Mouse (Mus musculus): ENCODE measurements at regions not wholly inside any gene's neighbourhood (a gene's known extent, or its start where the extent isn't known, plus 50 kb on each side); places are given as distances from the start of the nearest gene placed in this dataset.
A peak's percentile ranks its signal among the peaks of the same experiment; 100 is the strongest.
"Not testable (repeated sequence)": the region's sequence is repeated elsewhere in the genome, so short reads cannot be mapped to it uniquely, and the experiment has no call there.

DNA sequence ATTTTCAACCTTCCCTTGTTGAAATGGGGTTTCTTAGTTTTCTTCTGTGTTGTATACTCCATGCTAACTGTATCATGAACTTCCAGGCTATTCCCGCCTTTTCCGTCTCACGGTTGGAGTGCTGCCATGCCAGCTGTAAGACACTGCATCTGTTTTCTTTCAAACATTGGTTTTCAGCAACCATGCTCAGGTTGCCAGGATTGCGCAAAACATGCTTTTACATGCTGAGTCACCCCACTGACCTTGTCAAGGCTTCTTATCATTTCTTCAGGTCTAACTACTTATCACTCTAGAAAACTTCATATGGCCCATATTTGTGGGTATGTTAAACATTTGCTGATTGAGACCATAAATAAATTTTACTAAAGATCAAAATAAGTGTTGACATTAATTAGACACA is 551.2 kb downstream of the Tlr4 start:
- DNase-seq (ENCODE audit: low spot score in 2 of 2), result no peak

DNA sequence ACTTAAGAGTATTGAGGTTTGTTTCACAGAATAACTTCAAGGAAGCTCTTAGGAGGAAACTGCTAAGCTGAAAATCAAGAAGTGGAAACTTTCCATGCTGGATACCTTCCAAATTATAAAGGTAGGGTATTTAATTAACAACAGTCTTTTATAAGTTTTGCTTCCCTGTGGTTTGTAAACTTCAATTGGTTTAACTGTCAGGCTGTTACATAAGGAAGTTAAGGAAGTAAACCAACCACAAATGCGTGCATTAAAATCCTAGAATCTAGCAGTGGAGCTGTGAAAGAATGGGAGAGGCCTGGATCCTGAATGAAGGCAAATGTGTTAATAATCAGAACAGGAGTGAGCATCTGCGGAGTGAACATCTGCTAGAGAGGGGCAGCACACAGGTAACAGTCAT is 560.5 kb downstream of the Tlr4 start:
- DNase-seq (ENCODE audit: low spot score in 2 of 2), result no peak

DNA sequence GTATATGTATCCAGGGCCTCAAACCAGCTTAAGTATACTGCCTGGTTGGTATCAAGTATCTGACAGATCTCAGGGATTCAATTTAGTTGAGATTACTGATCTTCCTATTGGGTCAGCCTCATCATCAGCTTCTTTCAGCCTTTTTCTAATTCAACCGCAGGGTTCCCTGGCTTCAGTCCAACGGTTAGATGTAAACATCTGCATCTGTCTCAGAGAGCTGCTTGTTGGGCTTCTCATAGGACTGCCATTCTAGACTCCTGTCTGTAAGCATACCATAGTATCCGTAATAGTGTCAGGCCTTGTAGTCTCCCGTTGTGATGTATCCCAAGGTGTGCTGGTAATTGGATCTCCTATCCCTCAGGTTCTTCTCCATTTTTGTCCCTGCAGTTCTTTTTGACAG is 575.6 kb downstream of the Tlr4 start:
- DNase-seq (ENCODE audit: low spot score in 2 of 2), result no peak

DNA sequence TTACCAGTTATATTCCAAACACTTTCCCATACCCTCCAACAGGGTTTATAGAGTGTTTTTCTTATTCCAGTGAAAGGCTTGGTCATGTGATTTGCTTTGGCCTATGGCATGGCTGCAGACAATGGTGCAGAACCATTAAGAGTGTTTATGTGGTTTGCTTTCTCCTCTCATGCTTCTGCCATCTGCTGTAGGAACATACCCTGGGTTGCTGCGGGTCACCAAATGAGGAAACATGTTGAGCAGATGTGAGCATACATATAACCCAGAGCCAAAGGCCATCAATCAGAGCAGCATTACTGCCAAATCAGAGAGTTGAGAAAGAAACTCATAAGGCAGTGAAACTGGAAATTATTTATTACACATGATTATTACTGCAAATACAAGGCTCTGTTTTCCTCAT is 596.7 kb downstream of the Tlr4 start:
- no peak for DNase-seq (ENCODE audit: low spot score in 2 of 2)

DNA sequence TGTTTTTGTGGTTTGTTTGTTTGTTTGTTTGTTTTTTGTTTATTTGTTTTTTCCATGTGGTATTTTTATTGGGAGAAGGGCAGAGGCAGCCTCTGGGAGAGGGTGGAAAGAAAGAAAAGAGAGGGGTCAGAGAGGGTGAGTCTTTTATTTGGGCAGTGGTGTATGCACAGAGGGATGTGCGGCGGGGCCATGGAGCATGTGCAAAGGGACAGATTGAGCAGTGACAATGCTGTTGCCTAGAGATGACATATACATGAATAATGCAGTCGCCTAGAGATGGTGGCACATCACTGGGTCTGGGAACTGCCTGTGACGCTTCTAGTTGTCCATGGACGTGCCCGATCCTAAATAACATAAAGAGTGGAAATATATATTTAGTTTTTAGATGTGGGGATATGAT is 598.3 kb downstream of the Tlr4 start:
- DNase-seq (ENCODE audit: low spot score in 2 of 2), result no peak

DNA sequence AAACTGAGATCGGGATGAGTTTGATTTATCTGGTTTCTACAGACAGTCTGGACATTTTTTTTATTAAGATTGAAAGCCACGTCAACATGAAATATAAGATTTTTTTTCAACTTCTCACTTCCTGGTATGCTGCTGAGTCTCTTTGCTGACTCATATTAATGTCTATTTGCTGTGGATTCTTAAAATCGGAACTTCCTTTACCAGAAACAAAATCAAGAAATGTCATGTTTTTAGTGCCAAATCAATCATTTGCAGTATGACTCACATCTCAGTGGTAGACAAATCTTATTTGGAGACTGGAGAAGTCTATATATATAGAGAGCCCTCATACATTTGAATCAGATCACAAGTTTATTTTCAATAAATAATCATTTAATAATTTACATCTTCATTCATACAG is 620.5 kb downstream of the Tlr4 start:
- no peak for DNase-seq (ENCODE audit: low spot score in 2 of 2)

DNA sequence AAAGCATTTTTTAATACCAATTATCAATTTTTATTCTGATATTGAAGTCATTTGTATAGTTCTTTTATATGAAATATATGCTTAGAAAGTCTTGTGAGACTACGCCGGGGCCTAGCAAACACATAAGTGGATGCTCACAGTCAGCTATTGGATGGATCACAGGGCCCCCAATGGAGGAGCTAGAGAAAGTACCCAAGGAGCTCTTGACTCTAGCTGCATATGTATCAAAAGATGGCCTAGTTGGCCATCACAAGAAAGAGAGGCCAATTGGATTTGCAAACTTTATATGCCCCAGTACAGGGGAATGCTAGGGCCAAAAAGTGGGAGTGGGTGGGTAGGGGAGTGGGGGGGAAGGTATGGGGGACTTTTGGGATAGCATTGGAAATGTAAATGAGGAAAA is 632.5 kb downstream of the Tlr4 start:
- DNase-seq (ENCODE audit: low spot score in 2 of 2), result not testable (repeated sequence)

DNA sequence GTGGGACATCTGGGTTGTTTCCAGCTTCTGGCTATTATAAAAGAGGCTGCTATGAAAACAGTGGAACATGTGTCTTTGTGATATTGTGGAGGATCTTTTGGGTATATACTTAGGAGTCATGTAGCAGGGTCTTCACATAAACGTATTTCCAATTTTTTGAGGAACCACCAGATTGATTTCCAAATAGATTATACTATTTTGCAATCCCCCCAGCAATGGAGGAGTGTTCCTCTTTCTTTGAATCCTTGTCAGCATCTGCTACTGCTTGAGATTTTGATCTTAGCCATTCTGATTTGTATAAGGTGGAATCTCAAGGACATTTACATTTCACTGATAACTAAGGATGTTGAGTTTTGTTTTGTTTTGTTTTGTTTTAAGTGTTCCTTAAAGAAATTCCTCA is 645.6 kb downstream of the Tlr4 start:
- no peak for DNase-seq (ENCODE audit: low spot score in 2 of 2)

DNA sequence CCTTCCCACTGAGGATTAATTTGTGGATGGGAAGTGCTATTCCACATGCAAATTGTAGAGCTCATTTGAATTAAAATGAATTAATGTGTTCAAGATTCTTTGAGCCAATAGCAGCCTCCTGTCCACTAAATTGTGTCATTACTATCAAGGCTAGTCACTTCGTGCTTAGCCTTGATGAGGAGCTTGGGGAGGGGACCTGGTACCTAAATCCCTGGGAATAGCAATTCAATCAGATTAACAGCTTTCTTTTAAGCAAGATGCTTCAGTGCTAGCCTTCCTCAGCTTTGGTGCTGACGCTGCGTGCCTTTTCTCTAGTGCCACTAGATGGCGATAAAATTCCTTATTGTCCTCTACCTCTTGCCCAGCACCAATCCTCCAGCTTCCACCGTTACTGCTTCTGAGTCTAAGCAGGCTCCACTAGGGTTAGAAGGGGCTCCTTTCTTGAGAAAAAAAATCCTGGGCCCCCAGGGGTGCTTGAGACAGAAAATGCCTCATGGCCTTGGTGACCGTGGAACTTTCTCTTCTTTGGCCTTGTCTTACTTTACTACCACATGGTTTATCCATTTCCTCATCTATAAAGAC is 650.0 kb downstream of the Tlr4 start:
- peak; percentile 40 to 52 for DNase-seq (ENCODE audit: low spot score in 2 of 2)

DNA sequence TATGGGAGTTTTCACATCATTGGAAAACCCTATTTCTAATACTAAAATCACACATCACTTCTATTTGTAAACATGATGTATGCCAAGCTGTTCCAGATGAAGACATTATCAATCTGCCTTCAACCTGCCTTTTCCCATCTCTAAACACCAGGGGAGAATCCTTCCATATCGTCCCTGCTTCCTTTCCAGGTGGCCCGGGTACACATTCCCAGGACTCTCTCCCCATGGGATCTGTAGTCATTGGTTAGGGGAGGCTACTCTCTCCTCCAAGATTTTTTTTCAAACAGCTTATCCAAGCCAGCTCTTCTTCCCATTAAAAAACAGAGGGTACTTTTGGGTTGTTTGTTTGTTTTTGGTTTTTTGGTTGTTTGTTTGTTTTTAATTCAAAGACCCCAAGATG is 650.7 kb downstream of the Tlr4 start:
- no peak for DNase-seq (ENCODE audit: low spot score in 2 of 2)

DNA sequence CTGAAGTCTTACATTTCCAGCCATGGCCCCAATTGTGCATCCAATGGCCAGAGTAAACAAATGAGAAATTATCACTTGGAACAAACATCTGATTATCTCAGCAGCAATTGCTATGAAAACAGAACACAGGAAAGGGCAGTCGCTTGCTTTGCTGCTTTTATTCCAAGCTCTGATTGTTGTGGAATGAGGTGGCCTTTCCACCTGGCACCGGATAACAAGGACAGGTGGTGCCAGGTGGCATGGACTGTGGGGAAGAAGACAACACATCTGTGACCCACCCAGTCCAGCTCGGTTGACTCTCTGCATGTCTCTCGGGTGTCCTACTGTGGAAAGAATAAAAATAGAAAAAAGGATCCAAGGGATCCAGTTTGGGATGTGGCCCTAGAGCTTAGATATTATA is 694.9 kb downstream of the Tlr4 start:
- DNase-seq (ENCODE audit: low spot score in 2 of 2), result no peak

DNA sequence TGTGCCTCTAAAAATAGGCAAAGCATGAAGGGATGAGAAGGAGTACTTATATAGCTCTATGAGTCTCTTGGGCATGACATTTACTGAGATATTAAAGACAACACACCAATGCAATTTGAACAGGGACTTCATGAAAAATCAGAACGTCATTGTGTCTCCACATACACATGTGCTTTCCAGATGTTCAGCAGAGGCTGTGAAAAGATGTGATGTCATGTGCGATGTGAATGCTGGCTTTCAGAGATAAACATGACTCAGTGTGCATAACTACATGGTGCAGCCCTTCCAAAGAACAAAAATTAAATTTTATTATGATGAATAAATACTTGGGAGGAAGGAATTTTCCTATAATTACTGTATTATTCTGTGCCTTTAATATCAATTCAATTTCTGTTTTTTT is 695.8 kb downstream of the Tlr4 start:
- DNase-seq (ENCODE audit: low spot score in 2 of 2), result no peak

DNA sequence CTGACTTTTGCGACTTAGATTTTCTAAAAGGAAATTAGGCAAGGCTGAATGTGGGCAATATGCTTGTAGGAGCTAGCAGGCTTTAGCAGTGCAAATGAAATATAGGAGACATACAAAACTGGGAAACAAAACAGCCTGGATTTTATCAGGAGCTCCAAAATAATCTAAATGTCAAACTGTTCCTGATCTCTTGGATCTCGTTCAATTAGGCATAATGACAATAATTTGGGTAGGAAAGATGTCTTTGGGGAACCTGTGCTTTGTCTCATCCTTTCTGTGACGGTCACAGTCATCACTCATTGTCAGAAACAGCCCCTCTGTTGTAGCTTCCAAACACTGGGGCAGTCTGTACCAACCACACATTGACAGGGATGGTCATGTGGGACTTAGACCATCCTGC is 702.2 kb downstream of the Tlr4 start:
- no peak for DNase-seq (ENCODE audit: low spot score in 2 of 2)

DNA sequence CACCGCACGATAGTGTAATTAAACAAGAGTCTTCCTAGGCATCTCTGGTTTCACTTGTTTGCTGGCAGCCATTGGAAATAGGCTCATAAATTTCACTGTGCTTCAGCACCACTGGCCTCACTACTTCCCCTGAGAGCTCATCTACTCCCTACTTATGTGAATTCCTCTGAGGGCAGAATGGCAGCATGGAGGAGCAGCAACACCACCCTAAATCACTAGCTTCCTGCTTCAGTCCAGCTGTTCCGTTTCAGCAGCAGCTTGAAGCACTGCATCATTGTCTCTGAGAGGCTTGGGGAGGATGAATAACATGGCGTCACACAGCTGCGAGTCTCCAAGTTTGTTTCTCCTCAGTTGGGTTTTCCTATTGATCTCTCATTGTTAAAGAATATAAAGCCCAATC is 712.1 kb downstream of the Tlr4 start:
- DNase-seq (ENCODE audit: low spot score in 2 of 2), result no peak

DNA sequence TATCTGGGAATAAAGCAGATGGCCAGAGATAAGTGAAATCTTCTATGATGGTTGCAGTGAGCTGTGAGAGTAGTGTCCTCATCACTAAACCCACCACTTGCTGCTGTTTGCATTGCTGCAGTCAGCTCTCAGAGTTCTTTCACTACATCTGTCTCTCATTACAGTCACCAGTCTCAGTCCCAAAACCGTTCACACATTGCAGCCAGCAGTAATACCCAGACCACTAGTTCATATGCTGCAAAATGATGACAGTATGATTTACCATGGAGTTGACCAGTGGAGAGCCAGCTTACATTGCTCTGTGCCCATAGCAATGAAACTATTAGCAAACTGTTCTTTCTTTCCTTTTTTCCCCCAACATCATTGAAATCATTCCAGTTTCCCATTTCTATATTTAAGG is 718.6 kb downstream of the Tlr4 start:
- no peak for DNase-seq (ENCODE audit: low spot score in 2 of 2)

DNA sequence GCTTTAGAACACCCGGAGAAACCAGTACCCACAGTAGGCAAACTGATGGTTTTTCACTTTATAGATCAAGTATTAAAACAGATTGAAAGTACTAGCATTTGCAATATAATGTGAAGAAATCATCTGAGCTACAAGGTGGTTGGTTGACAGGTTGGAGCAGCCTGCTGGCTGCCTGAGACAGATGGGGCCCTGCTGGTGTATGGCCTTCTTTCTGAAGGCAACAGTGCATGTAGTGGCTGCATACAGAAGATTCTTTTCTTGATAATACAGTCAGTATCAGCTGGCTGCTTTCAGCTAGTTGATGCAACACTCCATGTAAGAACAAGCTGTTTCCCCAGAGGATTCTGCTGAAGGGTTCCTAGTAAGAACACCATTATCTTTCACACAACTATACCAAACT is 720.6 kb downstream of the Tlr4 start:
- DNase-seq (ENCODE audit: low spot score in 2 of 2), result peak in 1 of 2 experiments; percentile 4

DNA sequence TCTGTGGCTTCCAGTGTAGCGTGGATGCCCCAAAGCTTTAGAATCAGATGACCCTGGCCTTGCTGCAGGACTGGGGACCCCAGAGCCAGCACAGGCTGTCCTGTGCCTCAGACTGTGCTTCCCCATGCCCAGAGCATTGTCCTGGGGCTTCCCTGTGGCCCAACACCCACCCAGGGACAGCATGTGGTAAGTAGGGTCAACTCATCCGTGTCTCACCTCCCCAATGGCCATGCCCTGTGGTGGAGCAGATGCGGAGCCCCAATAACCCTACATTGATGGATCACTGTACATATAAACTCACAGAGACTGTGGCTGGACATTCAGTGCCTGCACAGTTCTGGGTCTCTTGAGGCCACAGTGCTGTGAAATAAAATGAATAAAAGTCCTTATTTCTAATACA is 726.1 kb downstream of the Tlr4 start:
- DNase-seq (ENCODE audit: low spot score in 2 of 2), result no peak

DNA sequence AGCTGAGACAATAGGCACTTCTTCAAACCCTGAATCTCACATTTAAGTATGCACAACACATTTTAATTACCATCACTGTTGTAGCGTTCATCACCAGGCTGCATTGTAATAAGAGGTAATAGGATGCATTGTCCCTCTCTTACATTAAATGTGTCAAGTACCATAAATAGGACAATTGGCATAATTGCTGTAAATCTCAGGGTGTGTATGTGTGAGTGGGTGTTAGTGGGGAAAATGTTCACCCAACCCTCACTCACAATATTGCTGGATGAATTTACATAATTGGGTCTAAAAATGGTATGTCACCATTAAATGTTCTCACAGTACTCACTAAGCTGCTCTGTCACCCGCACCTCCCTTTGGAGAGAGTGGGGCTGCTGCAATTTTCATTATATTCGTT is 747.4 kb downstream of the Tlr4 start:
- no peak for DNase-seq (ENCODE audit: low spot score in 2 of 2)

DNA sequence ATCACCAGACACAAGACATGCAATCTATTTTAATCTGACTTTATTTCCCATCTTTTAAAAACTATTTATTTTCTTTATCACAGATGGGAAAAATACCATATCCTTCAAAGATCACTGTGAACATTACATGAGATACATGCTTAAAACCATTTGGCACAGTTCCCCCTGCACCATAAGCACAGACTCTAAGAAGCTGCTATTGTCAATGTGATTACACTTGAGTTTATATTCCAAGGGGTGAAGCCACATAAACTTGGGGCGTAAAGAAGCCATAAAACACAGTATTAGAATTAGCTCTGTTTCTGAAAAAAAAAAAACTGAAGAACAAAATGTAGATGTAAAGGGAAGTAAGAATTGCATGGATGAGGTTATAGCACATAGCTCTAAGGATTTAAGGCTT is 762.1 kb downstream of the Tlr4 start:
- no peak for DNase-seq (ENCODE audit: low spot score in 2 of 2)

DNA sequence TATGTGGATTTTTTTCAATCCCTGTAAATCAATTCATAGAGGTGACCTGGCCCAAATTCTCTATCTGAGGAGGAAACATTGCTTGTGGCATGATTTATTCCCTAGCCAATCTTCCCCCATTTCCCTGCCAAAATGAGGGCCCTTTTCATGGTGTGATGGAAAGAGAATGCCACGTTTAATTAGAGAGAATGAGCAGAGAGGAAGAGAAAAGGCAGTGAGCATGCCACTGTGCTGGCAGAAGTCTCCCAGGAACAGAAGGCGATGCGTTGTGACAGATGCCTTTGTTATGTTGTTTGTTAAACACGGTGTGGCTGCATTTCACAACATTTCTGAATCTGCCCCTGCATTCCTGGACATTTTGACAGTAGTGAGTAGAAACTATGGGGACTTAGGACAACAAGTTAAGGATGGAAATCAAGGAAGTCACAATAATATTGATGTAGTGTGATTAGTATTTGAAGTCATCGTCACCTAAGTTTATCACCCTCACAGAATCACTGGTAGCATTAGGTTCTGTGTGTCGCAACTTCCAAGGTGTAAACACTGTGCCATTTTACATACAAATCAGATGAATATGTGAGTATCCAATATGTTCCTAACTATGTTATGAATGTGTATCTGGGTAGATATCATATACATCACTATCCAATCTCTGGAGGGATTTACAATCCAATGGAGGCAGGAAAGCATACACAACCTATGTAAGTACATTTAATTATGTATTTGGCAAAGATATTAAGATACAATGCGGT is 762.8 kb downstream of the Tlr4 start:
- DNase-seq (ENCODE audit: low spot score in 2 of 2), result peak; percentile 48 to 87

DNA sequence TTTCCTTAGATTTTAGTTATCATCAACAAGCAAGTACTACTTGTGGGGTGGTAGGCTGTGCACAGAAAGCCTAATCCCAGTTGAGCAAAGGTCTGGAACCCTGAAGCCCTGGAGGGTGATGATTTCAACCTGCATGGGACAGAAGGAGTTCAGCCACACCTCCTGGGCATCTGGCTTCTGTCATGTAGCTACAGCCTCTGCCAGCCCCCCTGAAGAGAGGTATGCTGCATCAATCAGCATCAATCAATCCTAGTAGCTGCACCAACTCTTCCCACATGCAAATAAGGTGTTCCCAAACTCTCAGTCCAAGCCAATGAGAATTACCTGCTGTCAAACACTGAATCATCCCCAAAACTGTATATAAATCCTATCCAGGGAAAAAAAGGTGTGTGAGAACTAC is 779.8 kb downstream of the Tlr4 start:
- no peak for DNase-seq (ENCODE audit: low spot score in 2 of 2)

DNA sequence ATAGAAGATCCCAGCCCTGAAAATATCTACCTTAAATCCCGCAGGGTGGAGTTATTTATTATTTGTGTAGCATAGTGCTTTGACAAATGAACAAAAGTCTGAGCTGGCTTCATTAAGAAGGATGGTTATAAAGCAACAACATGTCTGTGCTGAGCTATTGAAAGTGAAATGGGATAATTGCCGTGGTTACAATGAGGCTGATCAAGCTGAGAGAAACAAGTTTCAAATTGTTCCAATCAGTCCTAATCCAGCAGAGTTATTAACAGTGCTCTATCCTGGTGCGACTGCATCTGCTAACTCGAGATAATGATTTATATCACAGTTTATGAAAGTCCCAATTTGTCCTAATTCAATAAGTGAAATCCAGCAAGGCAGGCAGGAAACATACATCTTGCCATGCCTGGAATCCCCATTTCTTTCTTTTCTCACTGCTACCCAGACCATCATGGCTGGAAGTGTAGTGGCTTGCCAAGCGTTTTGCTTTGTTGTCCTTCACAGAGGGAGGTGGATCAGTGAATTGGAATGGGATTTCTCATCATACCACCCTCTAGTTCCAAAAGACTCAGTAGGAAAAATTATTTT is 787.2 kb downstream of the Tlr4 start:
- peak in 1 of 2 experiments; percentile 7 for DNase-seq (ENCODE audit: low spot score in 2 of 2)

DNA sequence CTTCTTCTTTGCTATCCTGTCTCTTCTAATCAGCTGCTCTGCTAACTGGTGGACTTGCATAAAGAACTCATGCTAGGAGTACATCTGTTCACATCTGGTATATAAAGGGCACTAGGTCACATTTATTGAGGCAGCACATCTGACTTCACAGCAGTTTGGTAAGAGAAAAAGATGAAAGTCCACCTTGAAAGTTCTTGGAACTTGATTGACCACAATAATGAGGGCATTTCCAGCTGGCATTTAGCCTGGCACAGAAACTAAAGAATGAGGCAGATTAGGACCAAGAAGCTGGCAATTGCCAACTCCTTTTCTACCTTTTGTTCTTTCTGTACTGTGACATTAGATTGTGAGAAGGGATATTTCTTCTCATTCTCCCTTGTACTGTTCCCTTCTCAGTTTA is 799.3 kb downstream of the Tlr4 start:
- no peak for DNase-seq (ENCODE audit: low spot score in 2 of 2)

Measured in layer of hippocampus, postnatal 14 days (tissue).